Mouse (Mus musculus) left cerebral cortex, adult 2 months (tissue): ENCODE measurements around the gene Irf2. TPM values are rescaled to one million over a fixed set of nuclear protein-coding genes. Genes with fewer than 3 reads are reported as not detected.

Source experiments
- DNase-seq, 2 experiments: peaks; one replicate each; pipeline ENCODE4 v3.0.0; 2021 to 2022; ENCODE audit warnings: low spot score in 2 of 2, mixed read lengths in 1 of 2; ENCODE audit errors: extremely low spot score in 1 of 2
- H3K27ac ChIP-seq: fragments of 200-600 bp; 2 replicates; pipeline ENCODE4 v1.8.1; 2022
- H3K4me3 ChIP-seq: fragments of 200-600 bp; 2 replicates; pipeline ENCODE4 v1.8.1; 2022
- CTCF ChIP-seq: fragments of 200-600 bp; IDR thresholded peaks from 2 replicates; pipeline ENCODE4 v1.8.1; 2022; ENCODE audit warnings: antibody characterized with exemption, mild to moderate bottlenecking, moderate library complexity
- intact Hi-C: fragments of 180-260 bp; cut with DNase I; formaldehyde crosslinking; loops from one replicate; pipeline ENCODE4 v1.15.1; 2025
- long read RNA-seq, 2 experiments: library from polyadenylated mRNA; stranded (forward); transcript quantifications; one replicate each; pipeline ENCODE4 v2.0.0; 2021; ENCODE audit warnings: borderline mapping rate in 2 of 2
- total RNA-seq, 2 experiments: library from RNA; stranded (reverse); gene quantifications; 2 replicates each; pipeline ENCODE4 v1.2.3; 2021

The Irf2 gene
- total RNA-seq: 10 to 100 TPM; 70.7 to 79.6 TPM
- long read RNA-seq, experiment 1, transcript Irf2-201 (9 exons, 2,497 nt): major isoform, 15 of 30 reads
- long read RNA-seq, experiment 1, partial matches to known transcripts: 2 of 30 reads
- long read RNA-seq, experiment 1, other reads (novel, unspliced or antisense): 9 of 30 reads
- long read RNA-seq, experiment 2, transcript Irf2-201 (9 exons, 2,497 nt): major isoform, 13 of 30 reads
- long read RNA-seq, experiment 2, partial matches to known transcripts: 1 of 30 reads
- long read RNA-seq, experiment 2, other reads (novel, unspliced or antisense): 13 of 30 reads

DNA sequence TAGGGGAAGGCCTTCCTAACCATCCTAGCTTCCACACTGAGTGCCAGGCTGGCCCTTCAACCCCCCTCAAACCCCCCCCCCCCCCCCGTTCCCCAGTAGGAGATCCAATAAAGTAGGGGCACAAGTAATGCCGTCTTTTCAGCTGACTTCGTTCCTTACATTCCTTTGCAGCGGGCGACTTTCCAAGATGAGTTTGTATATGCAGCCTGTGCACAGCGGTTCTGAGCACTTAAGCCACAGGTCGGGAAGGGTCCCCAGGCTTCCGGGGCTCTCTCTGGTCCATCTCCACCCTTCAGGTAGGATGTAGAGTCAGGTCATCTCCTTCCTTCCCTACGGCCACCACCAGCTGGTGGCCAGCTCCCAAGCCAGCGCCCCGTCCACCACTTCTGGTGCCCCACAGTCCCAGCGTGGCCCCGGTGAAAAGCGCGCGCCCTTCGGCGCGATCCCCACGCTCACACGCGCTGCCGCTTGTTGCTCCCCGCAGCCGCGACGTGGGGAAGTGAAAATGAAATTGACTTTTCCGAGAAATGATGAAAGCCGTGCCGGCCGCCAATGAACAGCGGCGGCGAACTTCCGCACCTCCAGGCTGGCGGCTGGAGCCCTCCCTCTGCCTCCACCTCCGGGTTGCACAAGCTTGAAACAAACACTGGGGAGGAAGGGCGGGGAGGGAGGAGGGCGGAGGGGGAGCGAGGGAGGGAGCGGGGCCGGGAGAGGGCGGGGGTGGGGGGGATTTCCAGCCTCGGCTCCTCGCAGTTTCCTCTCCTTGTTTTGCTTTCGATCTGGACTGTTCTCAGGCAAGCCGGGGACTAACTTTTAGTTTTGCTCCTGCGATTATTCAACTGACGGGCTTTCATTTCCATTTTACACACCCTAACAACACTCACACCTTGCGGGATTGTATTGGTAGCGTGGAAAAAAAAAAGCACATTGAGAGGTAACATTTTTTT is at the start of gene Irf2:
Gene Irf2 (plus strand): TSS at position 730 of the 947 bp plus-strand sequence.
- peak; percentile 65 to 80 for DNase-seq
- intact Hi-C loops: loop anchor here (1.0 to 5.0 kb wide), 3 partner anchors 53 to 198 kb away; no protein-coding TSS in a partner anchor
- Histone ChIP-seq H3K27ac (peak within 1 kb of the TSS; percentile 97), H3K4me3 (peak within 1 kb of the TSS; percentile 94)
- TF ChIP-seq CTCF: no peak; the same call in 1 of the 2 replicates

DNA sequence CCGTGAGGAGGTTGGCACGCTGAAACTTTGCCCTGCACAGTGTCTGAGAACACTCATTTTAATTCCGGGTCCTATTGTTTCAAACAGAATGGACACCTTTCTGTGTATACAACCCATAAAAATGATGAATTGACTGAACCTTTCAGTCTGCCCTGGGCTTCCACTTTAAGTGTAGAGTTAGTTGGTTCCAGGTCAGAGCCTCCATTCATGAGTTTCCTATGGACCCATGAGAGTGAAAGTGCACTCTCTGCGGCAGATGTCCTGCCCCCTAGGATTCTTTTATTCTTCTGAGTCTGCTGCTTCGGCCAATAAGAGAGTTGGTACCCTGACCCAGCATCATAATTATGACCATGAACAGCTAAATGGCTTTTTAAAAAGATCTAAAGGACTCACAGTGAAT is 49.4 kb upstream of the Irf2 start:
- intact Hi-C loops: no loop called here

DNA sequence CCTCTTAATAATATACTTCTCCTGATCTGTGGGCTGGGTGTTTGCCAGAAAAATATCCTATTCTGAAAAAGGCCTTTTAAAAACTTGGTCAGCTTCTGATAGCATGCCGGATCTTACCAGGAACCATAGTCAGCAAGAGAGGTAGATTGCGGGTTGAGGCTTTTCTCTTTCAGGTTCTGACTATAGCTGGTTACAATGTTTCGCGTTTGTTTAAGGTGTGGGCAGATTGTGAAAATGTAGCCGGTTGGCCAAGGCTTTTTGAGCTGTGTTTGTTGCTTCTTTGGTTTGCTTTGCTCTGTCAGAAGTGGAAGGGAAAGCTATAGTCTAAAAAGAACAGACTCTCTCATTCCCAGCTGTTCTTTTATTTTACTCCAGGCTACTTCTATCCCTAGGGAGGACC is 49.0 kb upstream of the Irf2 start:
- DNase-seq: no peak
- TF ChIP-seq CTCF: no peak
- intact Hi-C loops: no loop called here
- Histone ChIP-seq H3K27ac (no peak overlapping the region), H3K4me3 (no peak overlapping the region)

More for the DNA sequence above, 49.4 kb upstream of the Irf2 start:
- TF ChIP-seq CTCF: no peak
- H3K27ac ChIP-seq: no peak overlapping the region
- DNase-seq: no peak
- H3K4me3 ChIP-seq: no peak overlapping the region

DNA sequence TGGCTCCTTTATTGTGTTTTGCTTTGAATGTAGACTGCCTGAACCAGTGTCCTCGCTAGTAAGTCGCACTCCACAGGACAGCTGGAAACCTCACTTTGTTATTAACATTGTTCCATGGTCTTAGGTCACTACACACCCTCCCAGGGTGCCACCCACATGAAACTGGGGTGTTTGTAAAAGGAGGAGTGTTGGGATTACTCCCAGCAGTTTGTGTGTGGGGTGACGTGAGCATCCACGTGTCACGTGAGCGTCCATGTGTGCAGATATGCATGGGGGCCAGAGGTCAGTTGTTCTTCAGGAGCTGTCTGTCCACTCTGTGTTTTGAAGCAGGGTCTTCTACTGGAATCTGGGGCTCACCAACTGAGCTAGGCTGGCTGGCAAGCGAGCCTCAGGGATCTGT is 48.2 kb upstream of the Irf2 start:
- intact Hi-C loops: no loop called here
- no peak overlapping the region for H3K4me3 ChIP-seq
- no peak for DNase-seq
- H3K27ac ChIP-seq: no peak overlapping the region
- TF ChIP-seq CTCF: no peak

DNA sequence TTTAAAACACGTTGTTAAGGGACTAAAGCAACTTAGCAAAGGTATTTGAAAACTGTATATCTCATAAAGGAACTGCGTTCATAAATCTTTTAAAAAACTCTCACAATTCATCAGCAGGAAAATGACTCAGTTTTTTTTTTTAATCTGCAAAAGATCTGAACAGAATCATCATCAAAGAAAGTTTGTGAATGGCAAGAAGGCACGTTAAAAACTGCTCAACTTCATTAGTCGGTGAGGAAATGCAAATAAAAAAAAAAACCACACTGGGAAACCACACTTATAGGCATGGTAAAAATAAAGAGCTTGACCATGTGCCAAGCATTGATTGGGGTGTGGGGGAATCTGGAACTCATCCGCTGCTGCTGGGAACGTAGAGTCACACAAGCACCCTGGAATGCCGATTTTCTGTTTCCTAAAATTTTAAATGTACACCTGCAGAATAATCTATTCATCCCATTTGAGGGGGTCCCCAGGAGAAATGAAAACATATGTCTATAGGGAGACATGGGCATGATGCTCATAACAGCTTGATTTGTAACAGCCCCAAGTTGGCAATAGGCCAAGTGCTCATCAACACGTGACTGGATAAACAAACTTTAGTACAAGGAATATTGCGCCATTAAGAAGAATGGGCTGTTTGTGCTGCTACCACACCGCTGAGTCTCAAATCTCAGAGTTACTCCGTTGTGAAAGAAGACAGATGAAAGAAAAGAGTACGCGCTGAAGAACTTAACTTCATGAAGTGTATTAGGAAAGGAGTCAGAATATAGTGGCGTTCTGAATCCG is 43.1 kb upstream of the Irf2 start:
- no peak overlapping the region for H3K27ac ChIP-seq
- no peak overlapping the region for H3K4me3 ChIP-seq
- TF ChIP-seq CTCF: no peak
- no peak for DNase-seq
- intact Hi-C loops: no loop called here

DNA sequence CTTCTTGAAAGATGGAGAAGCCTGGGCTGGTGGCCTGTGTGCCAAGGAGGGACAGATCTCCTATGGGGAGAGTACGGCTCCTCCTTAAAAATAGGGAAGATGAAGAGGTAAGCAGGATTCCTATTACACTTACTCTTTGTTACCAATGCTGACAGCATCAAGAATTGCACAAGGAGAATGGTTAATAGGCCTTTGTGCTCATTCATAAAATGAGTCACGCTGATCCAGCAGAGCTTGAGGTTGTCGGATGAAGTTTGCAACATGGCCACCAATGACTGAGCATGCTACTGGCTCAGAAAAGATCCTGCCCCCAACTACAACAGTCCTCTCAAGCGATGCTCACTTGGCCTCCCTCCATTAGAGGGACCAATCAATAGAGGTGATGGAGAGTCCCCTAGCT is 42.0 kb upstream of the Irf2 start:
- intact Hi-C loops: no loop called here
- Histone ChIP-seq H3K27ac (no peak overlapping the region), H3K4me3 (no peak overlapping the region)
- DNase-seq: no peak
- TF ChIP-seq CTCF: no peak

DNA sequence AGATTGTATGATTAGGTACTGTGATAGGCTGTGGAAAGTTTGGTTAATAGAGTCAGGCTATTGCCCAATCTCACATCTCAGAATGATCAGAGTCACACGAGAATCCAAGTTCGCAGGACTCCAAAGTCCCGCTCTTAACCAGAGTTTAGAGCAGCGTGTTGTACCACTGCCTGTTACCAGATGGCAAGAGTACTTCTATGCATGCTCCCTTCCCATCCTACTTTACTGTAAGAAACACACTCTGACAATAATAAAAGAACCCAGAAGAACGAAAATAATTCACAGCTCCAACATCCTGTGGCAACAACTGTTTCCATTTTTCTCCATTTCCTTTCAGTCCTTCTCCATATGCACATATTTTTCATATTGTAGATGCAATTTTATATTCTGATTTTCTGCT is 41.4 kb upstream of the Irf2 start:
- TF ChIP-seq CTCF: no peak
- Histone ChIP-seq H3K4me3 (no peak overlapping the region), H3K27ac (no peak overlapping the region)
- intact Hi-C loops: no loop called here
- DNase-seq: no peak

DNA sequence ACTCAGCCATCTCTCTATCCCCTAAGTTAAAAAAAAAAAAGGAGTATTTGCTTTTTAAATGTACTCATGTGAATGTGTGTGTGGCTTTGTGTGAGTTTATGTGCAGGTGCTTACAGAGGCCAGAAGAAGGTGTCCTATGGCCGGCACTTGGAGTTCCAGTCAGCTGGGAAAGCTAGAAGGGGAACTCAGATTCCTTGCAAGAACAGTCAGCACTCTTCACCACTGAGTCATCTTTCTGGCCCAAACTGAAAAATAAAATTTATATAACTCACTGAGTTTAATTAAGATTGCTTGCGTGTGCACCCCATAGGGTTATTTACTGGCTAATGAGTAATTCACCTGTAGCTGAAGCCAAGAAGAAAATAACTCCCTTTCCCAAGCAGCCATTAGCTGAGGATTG is 34.4 kb upstream of the Irf2 start:
- no peak for DNase-seq

DNA sequence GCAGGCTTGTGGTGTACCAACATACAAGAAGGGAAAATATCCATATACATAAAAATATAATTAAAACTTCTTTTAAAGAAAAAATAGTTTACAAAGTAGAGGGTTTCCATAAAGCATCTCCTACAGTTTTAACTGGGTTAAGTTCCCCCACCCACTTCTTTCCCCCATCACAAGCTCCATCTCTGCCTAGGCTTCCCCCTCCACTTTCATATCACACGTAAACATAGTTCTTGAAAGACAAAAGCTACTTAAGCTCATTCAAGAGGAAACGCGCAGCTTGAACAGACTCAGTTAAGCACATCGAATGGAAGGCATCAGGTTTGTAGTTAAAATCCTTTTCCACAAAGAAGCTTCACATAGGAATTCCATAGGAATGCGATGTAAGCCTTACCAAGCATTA is 32.8 kb upstream of the Irf2 start:
- no peak overlapping the region for H3K27ac ChIP-seq
- no peak for DNase-seq
- H3K4me3 ChIP-seq: no peak overlapping the region
- no peak for TF ChIP-seq CTCF
- intact Hi-C loops: no loop called here

More for the DNA sequence above, 34.4 kb upstream of the Irf2 start:
- TF ChIP-seq CTCF: no peak
- no peak overlapping the region for H3K27ac ChIP-seq
- H3K4me3 ChIP-seq: no peak overlapping the region
- intact Hi-C loops: no loop called here

DNA sequence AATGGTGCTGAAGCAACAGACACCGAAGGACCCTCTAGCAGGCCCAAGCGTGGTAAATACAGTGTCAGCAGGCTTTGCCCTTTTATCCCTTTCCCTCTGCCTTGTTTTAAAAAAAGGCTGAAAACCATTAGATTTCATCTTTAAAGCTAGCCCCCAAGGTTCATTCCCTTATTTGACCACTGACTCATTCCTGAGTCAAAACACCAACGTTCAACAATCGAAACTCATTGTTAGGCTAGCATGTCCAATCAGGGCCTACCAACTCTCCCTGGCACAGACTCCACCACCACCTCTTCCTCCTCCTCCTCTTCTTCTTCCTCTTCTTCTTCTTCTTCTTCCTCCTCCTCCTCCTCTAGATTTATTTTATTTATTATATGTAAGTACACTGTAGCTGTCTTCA is 30.2 kb upstream of the Irf2 start:
- no peak for DNase-seq
- intact Hi-C loops: no loop called here
- no peak overlapping the region for H3K4me3 ChIP-seq
- no peak for TF ChIP-seq CTCF
- no peak overlapping the region for H3K27ac ChIP-seq

DNA sequence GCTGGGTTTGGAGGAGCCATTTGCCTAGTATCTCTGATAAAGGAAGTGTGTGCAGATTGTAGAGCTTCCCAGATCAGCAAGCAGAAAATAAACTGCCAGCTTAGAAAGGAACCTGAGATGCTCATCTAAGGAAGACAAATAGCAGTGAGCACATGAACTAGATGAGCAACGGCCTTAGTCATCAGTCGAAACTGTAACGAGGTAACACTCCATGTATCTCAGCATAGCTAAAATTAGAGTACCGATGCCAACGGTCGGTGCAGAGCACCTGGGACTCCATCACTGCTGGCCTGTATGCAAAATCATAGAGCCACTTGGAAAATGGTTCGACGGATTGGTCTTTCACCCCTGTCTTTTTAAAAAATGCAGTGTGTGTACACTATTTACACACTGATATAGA is 29.2 kb upstream of the Irf2 start:
- TF ChIP-seq CTCF: no peak
- no peak overlapping the region for H3K4me3 ChIP-seq
- intact Hi-C loops: no loop called here
- H3K27ac ChIP-seq: no peak overlapping the region
- no peak for DNase-seq

DNA sequence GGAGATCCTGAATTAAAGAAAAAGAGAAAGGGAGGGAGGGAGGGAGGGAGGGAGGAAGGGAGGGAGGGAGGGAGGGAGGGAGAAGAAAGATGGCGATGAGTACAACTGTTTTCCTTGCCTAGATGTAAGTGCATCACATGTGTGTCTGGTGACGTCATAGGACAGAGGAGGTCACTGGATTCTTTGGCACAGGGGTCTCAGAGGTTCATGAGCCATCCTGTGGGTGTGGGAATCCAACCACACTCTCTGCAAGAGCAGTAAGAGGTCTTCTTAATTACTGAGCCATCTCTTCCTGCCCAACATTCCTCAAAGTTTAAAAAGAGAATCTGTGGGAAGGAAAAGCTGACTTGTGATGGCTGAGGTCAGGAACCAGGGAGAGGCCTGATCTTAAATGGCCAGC is 28.0 kb upstream of the Irf2 start:
- Histone ChIP-seq H3K27ac (no peak overlapping the region), H3K4me3 (no peak overlapping the region)
- no peak for DNase-seq
- no peak for TF ChIP-seq CTCF
- intact Hi-C loops: no loop called here
